Mouse (Mus musculus): ENCODE data around the gene Ccdc6. TPM values are rescaled to one million over a fixed set of nuclear protein-coding genes. Genes with fewer than 3 reads are reported as not detected.

The Ccdc6 gene
- polyA plus RNA-seq, 1 experiment from 2014 or later, result 10.7 TPM

DNA sequence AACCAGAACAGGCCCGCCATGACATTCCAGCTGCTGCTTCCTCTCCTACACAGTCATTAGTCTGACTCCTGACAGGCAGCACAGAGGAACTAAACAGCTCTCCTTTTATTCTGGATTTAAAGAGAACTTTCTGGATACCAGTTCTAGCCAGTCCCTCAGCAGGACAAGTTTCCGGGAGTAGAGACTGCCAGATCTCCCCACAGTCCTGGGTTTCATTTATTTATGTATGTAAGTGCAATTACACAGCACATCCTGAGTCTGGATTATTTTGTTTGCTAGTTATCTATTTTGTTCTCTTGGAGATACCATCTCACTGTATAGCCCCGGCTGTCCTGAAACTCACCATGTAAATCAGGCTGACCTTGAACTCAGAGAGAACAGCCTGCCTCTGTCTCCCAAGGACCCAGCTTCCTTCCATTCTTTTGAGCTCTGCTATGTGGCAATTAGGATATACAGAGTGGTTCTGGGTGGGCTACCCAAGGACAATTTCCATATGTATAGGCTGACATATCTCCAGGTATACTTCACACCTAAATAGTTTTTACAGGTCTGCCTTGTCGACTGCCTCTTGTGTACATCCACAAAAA, 5.0 kb upstream of the Ccdc6 start:
- Histone ChIP-seq H3K27ac (ENCODE audit: low read length) (no peak overlapping the region), H3K27me3 (replicated peaks; ENCODE audit: insufficient read depth, low read length) (no peaks in the 10 kb centered on the region), H3K4me3 (ENCODE audit: low read depth, low read length) (no peak overlapping the region), H3K9me3 (ENCODE audit: low read length) (no peaks in the 10 kb centered on the region; the same call in 1 of the 2 replicates), H3K4me1 (ENCODE audit: insufficient read depth, low read depth, low read length) (no peaks in the 10 kb centered on the region), H3K36me3 (ENCODE audit: insufficient read depth, low read length) (no peaks in the 10 kb centered on the region), H3K9ac (replicated peaks; ENCODE audit: low read depth) (no peak overlapping the region), H3K4me2 (replicated peaks; ENCODE audit: low read depth, low read length) (no peak overlapping the region)
- WGBS, result 57% methylated on average over 4 of the region's 4 CpGs
- TF ChIP-seq CTCF (IDR thresholded peaks at IDR 0.05) (no peak), EP300 (IDR thresholded peaks at IDR 0.05) (no peak)
- ATAC-seq (no peak), DNase-seq (ENCODE audit: low spot score) (no peak)

DNA sequence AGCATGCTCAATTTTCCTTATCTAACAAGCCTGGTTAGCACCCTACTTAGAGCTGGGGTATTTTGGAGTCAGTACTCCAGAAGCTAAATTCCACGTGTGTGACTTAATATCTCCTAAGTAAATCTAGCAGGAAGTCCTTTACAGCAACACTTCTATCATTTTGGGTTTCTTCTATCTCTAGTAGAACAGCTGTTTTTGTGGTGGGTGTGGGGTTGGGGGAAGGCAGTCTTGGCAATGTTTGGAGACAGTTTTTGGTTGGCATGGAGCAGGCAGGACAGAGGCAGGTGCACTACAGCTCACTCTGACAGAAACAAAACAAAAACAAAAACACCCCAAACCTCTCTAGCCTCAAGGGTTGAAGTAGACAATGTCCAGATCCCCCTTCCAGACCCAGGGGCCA, 3.1 kb upstream of the Ccdc6 start:
- no peak for TF ChIP-seq CTCF (IDR thresholded peaks at IDR 0.05)
- Histone ChIP-seq H3K4me2 (replicated peaks; ENCODE audit: low read depth, low read length) (no peak overlapping the region), H3K4me1 (ENCODE audit: insufficient read depth, low read depth, low read length) (peaks cover 6% of the 10 kb centered on the region; the same call in 1 of the 2 replicates), H3K36me3 (ENCODE audit: insufficient read depth, low read length) (no peaks in the 10 kb centered on the region), H3K27me3 (replicated peaks; ENCODE audit: insufficient read depth, low read length) (no peaks in the 10 kb centered on the region), H3K27ac (ENCODE audit: low read length) (no peak overlapping the region), H3K9ac (replicated peaks; ENCODE audit: low read depth) (no peak overlapping the region), H3K4me3 (ENCODE audit: low read depth, low read length) (no peak overlapping the region), H3K9me3 (ENCODE audit: low read length) (no peaks in the 10 kb centered on the region; the same call in 1 of the 2 replicates)
- DNase-seq (ENCODE audit: low spot score), result no peak
- ATAC-seq, result no peak
- WGBS, result 10% methylated on average over 1 of the region's 1 CpGs

DNA sequence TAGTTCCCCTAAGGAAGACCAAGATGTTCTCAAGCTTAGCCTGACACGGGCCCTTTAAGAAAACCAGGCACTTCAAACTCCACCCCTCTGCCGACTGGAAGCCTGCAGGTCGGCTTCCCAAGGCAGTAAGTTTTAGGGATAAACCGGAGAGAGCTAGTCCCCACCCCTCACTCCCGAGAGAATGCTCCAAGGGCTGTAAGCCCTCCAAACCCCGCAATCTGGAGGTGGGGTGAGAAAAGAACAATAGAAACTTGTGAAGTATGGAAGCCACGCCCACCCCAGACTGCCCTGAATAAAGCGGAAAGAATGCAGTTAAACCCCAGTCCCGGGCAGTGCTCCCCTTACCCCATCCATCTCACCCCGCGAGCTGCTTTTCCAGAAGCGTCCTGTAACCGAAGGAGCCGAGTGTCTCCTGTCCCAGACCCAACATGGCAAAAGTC, 1.9 kb upstream of the Ccdc6 start:
- H3K4me1 ChIP-seq (ENCODE audit: insufficient read depth, low read depth, low read length), result peaks cover 16% of the 10 kb centered on the region
- H3K4me2 ChIP-seq (replicated peaks; ENCODE audit: low read depth, low read length), result peak overlapping the region; percentile 85
- no peaks in the 10 kb centered on the region for H3K36me3 ChIP-seq (ENCODE audit: insufficient read depth, low read length)
- ATAC-seq (0 out of 2 replicates have a peak, but pooled peaks have one; percentile 5), DNase-seq (ENCODE audit: low spot score) (peak; percentile 66)
- under 1% methylated on average over 14 of the region's 14 CpGs for WGBS
- no peaks in the 10 kb centered on the region for H3K27me3 ChIP-seq (replicated peaks; ENCODE audit: insufficient read depth, low read length)
- no peaks in the 10 kb centered on the region for H3K9me3 ChIP-seq (ENCODE audit: low read length)
- TF ChIP-seq CTCF (IDR thresholded peaks at IDR 0.05) (peak; percentile 4; the same call in 1 of the 2 replicates), EP300 (IDR thresholded peaks at IDR 0.05) (no peak)
- H3K9ac ChIP-seq (replicated peaks; ENCODE audit: low read depth), result no peak overlapping the region; the same call in 1 of the 2 replicates
- peak overlapping the region; percentile 95 for H3K4me3 ChIP-seq (ENCODE audit: low read depth, low read length)
- peak overlapping the region; percentile 90 for H3K27ac ChIP-seq (ENCODE audit: low read length)

DNA sequence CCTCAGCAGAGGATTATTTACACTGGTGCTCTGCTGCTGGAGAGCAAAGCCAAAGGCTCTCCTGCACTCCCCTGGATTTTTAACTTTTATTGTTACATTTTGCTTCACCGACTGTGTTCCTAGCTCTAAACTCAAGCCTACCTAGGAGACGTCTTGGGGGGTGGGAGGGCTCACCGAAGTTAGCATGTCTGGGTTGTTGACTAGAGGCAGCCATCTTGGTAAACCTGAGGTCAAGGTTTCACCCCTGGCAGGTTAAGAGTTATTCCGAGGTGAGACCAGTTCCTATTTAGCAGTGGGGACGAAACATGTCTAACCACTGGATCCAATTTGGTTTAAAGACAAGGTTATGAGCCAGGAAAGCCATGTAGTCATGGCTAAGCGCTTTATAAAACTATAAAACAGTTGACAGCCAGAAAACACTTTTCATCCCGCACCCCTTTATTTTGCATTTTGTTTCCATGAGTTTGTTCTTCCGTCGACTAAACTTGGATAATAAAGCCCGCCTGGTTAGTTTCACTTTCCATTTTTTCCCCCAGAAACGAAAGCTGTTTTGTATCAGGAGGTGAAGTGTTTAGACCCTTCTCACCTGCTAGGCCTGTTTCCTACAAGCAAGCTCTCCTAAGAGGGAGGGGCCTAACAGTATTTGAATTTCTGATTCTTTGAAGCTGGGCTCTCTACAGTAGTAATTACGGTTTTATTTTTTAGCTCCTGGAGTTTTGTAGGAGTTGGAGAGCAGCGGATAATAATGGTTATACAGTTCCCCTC, 1.2 kb upstream of the Ccdc6 start:
- 18% methylated on average over 13 of the region's 13 CpGs for WGBS
- Histone ChIP-seq H3K27me3 (replicated peaks; ENCODE audit: insufficient read depth, low read length) (no peaks in the 10 kb centered on the region), H3K36me3 (ENCODE audit: insufficient read depth, low read length) (no peaks in the 10 kb centered on the region), H3K4me3 (ENCODE audit: low read depth, low read length) (peak overlapping the region; percentile 95), H3K9me3 (ENCODE audit: low read length) (no peaks in the 10 kb centered on the region), H3K9ac (replicated peaks; ENCODE audit: low read depth) (no peak overlapping the region; the same call in 1 of the 2 replicates), H3K4me1 (ENCODE audit: insufficient read depth, low read depth, low read length) (peaks cover 16% of the 10 kb centered on the region), H3K4me2 (replicated peaks; ENCODE audit: low read depth, low read length) (peak overlapping the region; percentile 85), H3K27ac (ENCODE audit: low read length) (peak overlapping the region; percentile 90)
- peak; percentile 13; the same call in 1 of the 2 replicates for ATAC-seq
- TF ChIP-seq EP300 (IDR thresholded peaks at IDR 0.05) (no peak), CTCF (IDR thresholded peaks at IDR 0.05) (no peak)
- DNase-seq (ENCODE audit: low spot score), result peak; percentile 68

DNA sequence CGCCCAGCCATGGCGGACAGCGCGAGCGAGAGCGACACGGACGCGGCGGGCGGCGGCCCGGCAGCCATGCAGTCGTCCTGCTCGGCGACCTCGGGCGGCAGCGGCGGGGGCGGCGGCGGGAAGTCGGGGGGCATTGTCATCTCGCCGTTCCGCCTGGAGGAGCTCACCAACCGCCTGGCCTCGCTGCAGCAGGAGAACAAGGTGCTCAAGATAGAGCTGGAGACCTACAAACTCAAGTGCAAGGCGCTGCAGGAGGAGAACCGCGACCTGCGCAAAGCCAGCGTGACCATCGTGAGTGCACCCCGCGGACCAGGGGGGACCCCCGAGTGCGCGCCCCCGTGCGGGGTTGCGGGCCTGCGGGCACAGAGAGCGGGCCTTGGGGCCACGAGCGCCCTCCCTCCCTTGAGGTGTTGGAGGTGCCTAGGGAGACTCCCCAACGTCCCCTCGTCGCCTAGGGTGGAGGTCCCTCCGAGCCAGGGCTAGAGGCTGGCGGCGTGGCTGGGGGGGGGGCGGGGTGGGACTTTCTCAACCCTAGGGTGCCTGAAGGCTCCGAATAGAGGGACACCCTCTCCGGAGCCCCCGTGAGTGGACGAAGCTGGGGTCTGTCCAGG, 475 bp downstream of the Ccdc6 start:
- H3K27me3 ChIP-seq (replicated peaks; ENCODE audit: insufficient read depth, low read length), result no peaks in the 10 kb centered on the region
- DNase-seq (ENCODE audit: low spot score), result peak; percentile 30
- WGBS, result 2% methylated on average over 41 of the region's 58 CpGs
- H3K27ac ChIP-seq (ENCODE audit: low read length), result peak overlapping the region; percentile 90
- peak; percentile 7 for ATAC-seq
- 0 out of 2 replicates have a peak, but pooled peaks have one; percentile 1 for TF ChIP-seq CTCF (IDR thresholded peaks at IDR 0.05)
- TF ChIP-seq EP300 (IDR thresholded peaks at IDR 0.05), result no peak
- peak overlapping the region; percentile 82 for H3K9ac ChIP-seq (replicated peaks; ENCODE audit: low read depth)
- H3K4me3 ChIP-seq (ENCODE audit: low read depth, low read length), result peak overlapping the region; percentile 95
- H3K36me3 ChIP-seq (ENCODE audit: insufficient read depth, low read length), result no peaks in the 10 kb centered on the region
- peaks cover 16% of the 10 kb centered on the region for H3K4me1 ChIP-seq (ENCODE audit: insufficient read depth, low read depth, low read length)
- H3K9me3 ChIP-seq (ENCODE audit: low read length), result no peaks in the 10 kb centered on the region
- H3K4me2 ChIP-seq (replicated peaks; ENCODE audit: low read depth, low read length), result peak overlapping the region; percentile 85

Data from lung, postnatal 0 days (tissue).